Mouse (Mus musculus) embryonic fibroblast, embryonic 13.5 days (primary cell): ENCODE measurements around the gene Dhx40.

Experiments used
- CTCF ChIP-seq: IDR thresholded peaks from 2 replicates; pipeline ENCODE4 v1.5.1; 2011; ENCODE audit warnings: mild to moderate bottlenecking, control low read depth, low read length, moderate library complexity, borderline replicate concordance; ENCODE audit not compliant: insufficient read depth
- POLR2A ChIP-seq: IDR thresholded peaks from 2 replicates; pipeline ENCODE4 v1.6.1; 2011; ENCODE audit warnings: low read depth, mild to moderate bottlenecking, control low read depth, low read length, moderate library complexity

DNA sequence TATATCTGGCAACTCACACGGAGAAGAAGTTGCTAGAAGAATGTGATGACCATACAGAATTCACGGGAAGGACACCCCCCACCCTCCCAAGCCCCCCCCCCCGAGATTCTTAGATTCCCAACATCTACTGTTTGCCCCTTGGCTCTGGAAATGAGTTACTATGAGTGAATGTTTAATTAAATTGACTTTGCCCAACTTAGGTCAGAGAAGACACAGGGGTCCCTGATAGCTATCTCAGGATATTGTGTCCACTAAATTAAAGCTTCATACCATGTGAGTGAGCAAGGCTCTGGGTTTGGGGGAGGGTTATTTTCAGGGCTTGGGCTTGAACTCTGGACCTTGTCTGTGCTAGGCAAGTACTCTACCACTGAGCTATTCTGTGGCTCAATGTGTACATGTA, 25.6 kb upstream of the Dhx40 start:
- TF ChIP-seq CTCF (no peak), POLR2A (no peak)
